Mouse (Mus musculus): Measurements from ENCODE around the gene Slc41a3.

The Slc41a3 gene

DNA sequence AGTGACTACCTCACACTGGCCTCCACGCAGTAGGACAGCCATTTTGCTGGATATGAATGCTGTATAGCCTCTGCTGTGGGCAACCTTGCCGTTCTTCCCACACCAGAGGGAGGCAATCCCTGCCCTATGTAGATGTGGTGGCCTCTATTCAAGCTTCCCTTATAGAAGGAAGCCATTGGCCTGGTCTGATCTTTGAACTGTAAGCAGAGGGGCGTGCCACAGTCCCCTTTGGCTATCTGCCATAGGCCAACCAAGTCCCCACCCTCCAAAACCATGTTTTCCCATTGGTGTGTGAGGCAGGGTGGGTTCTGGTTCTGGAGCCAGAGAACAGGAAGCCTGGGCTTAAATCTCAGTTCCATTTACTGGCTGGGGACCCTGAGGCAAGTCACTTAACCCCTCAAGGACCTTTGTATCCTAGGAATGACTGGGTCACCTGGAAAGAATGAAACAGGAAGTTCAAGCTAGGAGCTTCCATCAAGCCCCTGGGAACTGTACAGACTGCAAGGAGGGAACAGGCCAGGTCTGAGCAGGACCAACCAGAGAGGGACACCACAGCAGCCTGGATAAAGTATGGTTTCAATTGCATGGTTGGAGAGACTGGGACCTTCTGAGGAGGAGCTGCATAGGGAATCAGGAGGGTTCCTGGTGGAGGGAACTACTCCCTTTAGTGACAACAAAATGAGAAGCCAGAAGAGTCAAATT is 79.5 kb downstream of the Slc41a3 start:
- DNase-seq (ENCODE audit: low spot score in 2 of 2), result no peak

DNA sequence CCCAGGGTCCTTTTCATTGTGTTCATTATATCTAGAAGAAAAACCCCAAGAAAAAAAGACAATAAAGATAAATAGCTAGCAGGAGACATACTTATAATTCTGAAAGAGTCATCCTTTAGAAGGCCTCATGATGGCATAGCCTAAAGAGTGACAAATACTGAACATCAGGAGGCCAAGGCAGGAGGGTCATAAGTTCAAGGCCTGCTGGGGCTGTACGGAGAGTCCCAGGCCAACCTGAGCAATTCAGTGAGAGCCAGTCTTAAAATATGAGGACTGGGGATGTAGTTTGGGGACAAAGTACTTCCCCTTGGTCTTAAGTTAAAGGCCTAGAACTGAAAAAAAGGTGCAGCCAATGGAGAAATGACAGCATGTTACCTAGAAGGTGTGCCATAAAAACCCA is 82.3 kb downstream of the Slc41a3 start:
- no peak for DNase-seq (ENCODE audit: low spot score in 2 of 2)

DNA sequence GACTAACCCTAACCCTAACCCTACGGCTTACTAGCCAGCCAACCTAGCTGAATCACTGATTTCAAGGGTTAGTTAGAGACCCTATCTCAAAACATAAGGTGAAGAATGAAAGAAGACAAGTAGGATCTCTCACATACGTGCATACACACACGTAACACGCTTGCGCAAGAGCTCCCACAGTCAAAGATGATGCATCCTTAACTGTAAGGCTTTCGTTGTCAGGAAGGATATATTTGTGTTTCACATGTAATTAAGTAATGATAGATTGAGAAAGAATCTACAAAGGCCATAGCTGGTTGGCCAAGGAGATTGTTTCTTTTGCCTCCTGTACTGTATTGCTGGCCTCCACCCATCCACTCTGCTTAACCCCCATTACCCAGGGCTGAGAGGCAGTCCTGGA is 83.5 kb downstream of the Slc41a3 start:
- DNase-seq (ENCODE audit: low spot score in 2 of 2), result no peak

DNA sequence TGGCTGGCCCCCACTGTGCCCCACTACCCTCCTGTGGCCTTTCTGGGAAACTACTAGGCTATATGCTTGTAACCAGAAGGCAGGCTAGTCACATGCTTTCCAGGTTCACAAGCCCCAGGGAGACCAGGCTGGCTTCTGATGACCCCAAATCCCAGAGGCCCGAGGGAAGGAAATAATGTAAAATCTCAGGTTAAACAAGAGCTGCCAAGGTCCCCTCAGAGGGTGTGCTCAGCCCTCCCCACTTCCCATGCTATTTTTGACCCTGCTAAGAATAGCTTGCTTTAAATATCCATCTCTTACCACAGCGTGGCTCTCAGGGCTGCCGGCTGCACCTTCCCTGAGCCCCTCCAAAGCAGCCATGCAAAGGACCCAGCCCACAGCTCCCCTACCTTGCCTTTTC is 84.2 kb downstream of the Slc41a3 start:
- no peak for DNase-seq (ENCODE audit: low spot score in 2 of 2)

DNA sequence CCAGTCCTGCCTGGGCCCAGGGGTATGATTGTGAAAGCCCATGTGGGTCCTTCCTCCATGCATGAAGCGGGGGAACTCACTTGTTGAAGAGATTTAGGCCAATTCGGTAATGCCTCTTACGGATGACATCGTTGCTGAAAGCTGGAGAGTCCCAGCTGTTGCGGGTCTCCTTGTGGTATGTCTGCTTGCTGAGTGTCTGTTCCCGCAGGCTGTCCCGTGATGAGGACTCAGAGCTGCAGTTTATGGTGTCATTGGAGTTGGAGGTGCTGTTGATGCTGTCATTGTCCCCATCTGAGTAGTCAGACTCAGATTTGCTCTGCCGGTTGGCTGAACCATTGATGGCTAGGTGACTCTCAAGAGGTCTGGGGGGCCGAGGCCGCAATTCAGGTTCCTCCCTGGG is 85.0 kb downstream of the Slc41a3 start:
- no peak for DNase-seq (ENCODE audit: low spot score in 2 of 2)

DNA sequence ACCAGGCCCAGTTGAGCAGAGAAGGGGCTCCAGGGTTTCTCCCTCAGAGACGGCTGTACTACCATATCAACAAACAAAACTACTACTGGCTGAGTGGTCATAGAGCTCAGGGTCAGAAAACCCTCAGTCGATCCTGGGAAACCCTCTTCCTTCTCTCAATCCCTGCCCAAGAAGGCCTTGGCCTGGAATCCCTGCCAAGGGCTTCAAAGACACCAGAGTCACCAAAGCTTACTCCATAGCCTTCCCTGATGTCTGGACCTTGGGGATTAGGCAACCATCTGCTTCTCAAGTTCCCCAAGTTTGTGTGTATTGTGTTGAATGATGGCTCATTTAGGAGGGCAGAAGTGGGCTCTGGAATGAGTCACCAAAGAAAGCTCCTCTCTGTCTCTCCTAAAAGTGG is 87.4 kb downstream of the Slc41a3 start:
- no peak for DNase-seq (ENCODE audit: low spot score in 2 of 2)

DNA sequence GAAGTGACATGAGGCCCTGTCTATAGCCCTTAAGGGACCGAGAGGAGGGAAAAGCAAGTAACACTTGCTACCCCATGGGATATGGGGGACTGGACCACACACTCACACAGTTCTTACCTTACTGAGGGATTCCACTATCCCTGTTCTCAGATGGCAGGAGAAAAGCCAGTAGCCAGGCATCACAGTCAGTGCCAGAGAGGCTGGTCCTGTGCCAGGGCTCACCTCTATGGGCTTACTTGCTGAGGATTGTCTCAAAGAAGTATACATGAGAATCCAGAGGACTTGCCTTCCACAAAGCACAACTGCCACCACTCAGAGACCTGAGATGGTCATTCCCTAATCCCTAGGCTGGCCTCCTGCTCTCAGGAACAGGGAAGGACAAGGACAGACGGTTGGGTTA is 87.9 kb downstream of the Slc41a3 start:
- DNase-seq (ENCODE audit: low spot score in 2 of 2), result no peak

DNA sequence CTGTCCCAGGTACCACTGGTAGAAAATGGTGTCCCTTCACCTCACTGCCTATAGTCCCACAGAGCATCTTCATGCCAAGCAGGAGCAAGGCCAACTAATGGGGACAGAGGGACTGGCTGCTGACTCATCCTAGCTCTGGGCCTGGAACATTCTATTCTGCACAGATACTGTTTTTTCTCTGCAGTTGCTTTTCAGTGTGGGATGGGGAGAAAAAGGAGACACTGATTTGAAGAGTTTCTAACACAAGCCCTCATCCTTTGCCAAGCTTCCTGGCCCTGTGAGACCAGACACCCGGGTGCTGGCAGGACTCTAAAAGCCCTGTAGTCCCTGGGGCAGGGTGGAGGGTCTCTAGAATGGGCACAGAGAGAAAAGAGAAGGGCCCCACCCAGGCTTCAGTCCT is 91.2 kb downstream of the Slc41a3 start:
- no peak for DNase-seq (ENCODE audit: low spot score in 2 of 2)

All from spleen, postnatal 36 days (tissue).